Mouse (Mus musculus) brain, embryonic 14.5 days (tissue): ENCODE results near the gene Arrdc2.

ENCODE experiments used
- CTCF ChIP-seq: fragments of 200-500 bp; IDR thresholded peaks from 2 replicates; pipeline ENCODE4 v1.5.1; 2012; ENCODE audit warnings: inconsistent platforms, mild to moderate bottlenecking, moderate library complexity, borderline replicate concordance; ENCODE audit not compliant: insufficient read depth, insufficient read length; ENCODE audit errors: extremely low read depth
- POLR2A ChIP-seq: fragments of 200-500 bp; IDR thresholded peaks from 2 replicates; pipeline ENCODE4 v1.6.1; 2012; ENCODE audit warnings: mild to moderate bottlenecking, inconsistent platforms, borderline replicate concordance; ENCODE audit not compliant: poor library complexity, insufficient read depth, insufficient read length, severe bottlenecking; ENCODE audit errors: extremely low read depth

GRCm38 (mm10) chr8:70839408-70840351 lies at the start of gene Arrdc2:
- TF ChIP-seq CTCF (no peak), POLR2A (peak; percentile 63; the same call in 1 of the 2 replicates)
